Mouse (Mus musculus): ENCODE measurements around the gene Tbc1d24. TPM values are rescaled to one million over a fixed set of nuclear protein-coding genes. Genes with fewer than 3 reads are reported as not detected.

The Tbc1d24 gene
- 10 to 100 TPM; 12.3 to 14.4 TPM for total RNA-seq (2021)
- long read RNA-seq, experiment 1, partial matches to known transcripts: 0 of 2 reads
- long read RNA-seq, experiment 1, other reads (novel, unspliced or antisense): 2 of 2 reads
- long read RNA-seq, experiment 2, partial matches to known transcripts: 0 of 1 reads
- long read RNA-seq, experiment 2, other reads (novel, unspliced or antisense): 1 of 1 reads

- peak; percentile 93 to 95 for DNase-seq
Measured at GRCm38 (mm10) chr17:24205284-24205888, at the start of gene Tbc1d24. TSS of gene Tbc1d24 (minus strand) at chr17:24205562.

GRCm38 (mm10) chr17:24252329-24252728 lies 47.0 kb upstream of the Tbc1d24 start:
- no peak for DNase-seq

GRCm38 (mm10) chr17:24251320-24252069 lies 46.1 kb upstream of the Tbc1d24 start, which contains the start of gene Ccnf:
TSS of gene Ccnf (minus strand) at chr17:24251484.
- DNase-seq: peak; percentile 97 to 98

- DNase-seq: no peak
Measured at GRCm38 (mm10) chr17:24250988-24251319, 45.6 kb upstream of the Tbc1d24 start.

GRCm38 (mm10) chr17:24248641-24249040 lies 43.3 kb upstream of the Tbc1d24 start:
- DNase-seq: no peak

GRCm38 (mm10) chr17:24244061-24244460 lies 38.7 kb upstream of the Tbc1d24 start:
- DNase-seq: no peak

GRCm38 (mm10) chr17:24243311-24243969 lies 38.1 kb upstream of the Tbc1d24 start:
- DNase-seq: peak in 1 of 2 experiments; percentile 28

- peak; percentile 34 to 66 for DNase-seq
Measured at GRCm38 (mm10) chr17:24236921-24237320, 31.6 kb upstream of the Tbc1d24 start.

- DNase-seq: no peak
Measured at GRCm38 (mm10) chr17:24236479-24236878, 31.1 kb upstream of the Tbc1d24 start.

- DNase-seq: no peak
Measured at GRCm38 (mm10) chr17:24227941-24228340, 22.6 kb upstream of the Tbc1d24 start.

- DNase-seq: no peak
Measured at GRCm38 (mm10) chr17:24226721-24227120, 21.4 kb upstream of the Tbc1d24 start.

GRCm38 (mm10) chr17:24225851-24226250 lies 20.5 kb upstream of the Tbc1d24 start:
- no peak for DNase-seq

- DNase-seq: no peak
Measured at GRCm38 (mm10) chr17:24224741-24225140, 19.4 kb upstream of the Tbc1d24 start.

- no peak for DNase-seq
Measured at GRCm38 (mm10) chr17:24223513-24223912, 18.2 kb upstream of the Tbc1d24 start.

- no peak for DNase-seq
Measured at GRCm38 (mm10) chr17:24222653-24223052, 17.3 kb upstream of the Tbc1d24 start.

- peak; percentile 97 to 99 for DNase-seq
Measured at GRCm38 (mm10) chr17:24220435-24221411, 15.4 kb upstream of the Tbc1d24 start, which contains the start of gene Tedc2. TSS of gene Tedc2 (minus strand) at chr17:24220851.

- DNase-seq: no peak
Measured at GRCm38 (mm10) chr17:24216836-24217235, 11.5 kb upstream of the Tbc1d24 start.

GRCm38 (mm10) chr17:24213186-24213585 lies 7.8 kb upstream of the Tbc1d24 start:
- DNase-seq: no peak

GRCm38 (mm10) chr17:24212441-24213018 lies 7.2 kb upstream of the Tbc1d24 start:
- no peak for DNase-seq

- peak; percentile 54 to 55 for DNase-seq
Measured at GRCm38 (mm10) chr17:24211631-24212440, 6.5 kb upstream of the Tbc1d24 start.

All from heart, adult 18-20 months (tissue).